Mouse (Mus musculus): ENCODE data around the gene Bud23. TPM values are rescaled to one million over a fixed set of nuclear protein-coding genes. Genes with fewer than 3 reads are reported as not detected.

Bud23 gene
- polyA plus RNA-seq, 1 experiment from 2014 or later, result 145 TPM

DNA sequence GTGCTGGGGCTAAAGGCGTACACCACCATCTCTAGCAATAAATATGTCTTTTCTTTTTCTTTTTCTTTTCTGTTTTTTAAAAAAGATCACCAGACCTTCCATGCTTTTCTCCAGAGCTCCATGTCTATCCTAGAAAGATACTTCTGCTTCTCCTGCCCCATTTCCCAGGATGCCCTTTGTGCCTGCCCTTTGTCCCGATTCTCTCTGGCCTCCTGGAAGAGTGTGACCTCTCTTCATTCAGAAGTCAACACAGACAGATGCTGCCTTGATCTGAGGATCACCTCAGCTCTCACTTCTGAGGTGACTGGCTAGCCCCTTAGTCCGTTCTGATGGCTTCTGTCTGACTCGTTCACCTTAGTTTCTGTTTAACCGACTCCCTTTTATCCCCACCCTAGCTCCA is 15.8 kb upstream of the Bud23 start:
- H3K4me3 ChIP-seq, result no peak overlapping the region
- no peaks in the 10 kb centered on the region for H3K9me3 ChIP-seq
- H3K4me2 ChIP-seq (replicated peaks), result no peak overlapping the region
- peaks cover 12% of the 10 kb centered on the region for H3K4me1 ChIP-seq
- no peak overlapping the region for H3K9ac ChIP-seq
- H3K36me3 ChIP-seq, result peaks cover 4% of the 10 kb centered on the region; the same call in 1 of the 2 replicates
- no peak for ATAC-seq (ENCODE audit: insufficient number of reproducible peaks, insufficient read depth, low FRiP score, low TSS enrichment)
- WGBS, result 88% methylated on average over 5 of the region's 5 CpGs
- H3K27me3 ChIP-seq, result no peaks in the 10 kb centered on the region
- no peak overlapping the region for H3K27ac ChIP-seq

DNA sequence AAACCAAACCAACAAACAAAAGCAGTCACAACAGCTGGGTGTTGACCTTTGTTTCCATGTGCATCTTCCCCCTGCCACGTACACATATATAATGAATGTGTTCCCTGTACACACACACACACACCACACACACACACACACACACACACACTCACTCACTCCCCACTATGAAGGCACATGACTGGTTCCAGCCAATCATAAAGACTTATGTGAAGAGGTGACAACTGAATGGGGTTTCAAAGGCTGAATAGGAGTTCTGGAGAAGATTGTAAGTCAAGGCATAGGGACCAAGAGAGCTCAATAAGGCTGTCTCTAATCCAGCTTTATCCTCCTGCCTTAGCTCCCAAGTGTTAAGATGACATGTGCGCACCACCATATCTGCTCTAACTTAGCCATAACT is 14.8 kb upstream of the Bud23 start:
- H3K4me1 ChIP-seq, result peaks cover 12% of the 10 kb centered on the region
- H3K27ac ChIP-seq, result no peak overlapping the region
- H3K9ac ChIP-seq, result no peak overlapping the region
- no peak overlapping the region for H3K4me3 ChIP-seq
- H3K9me3 ChIP-seq, result no peaks in the 10 kb centered on the region
- peaks cover 7% of the 10 kb centered on the region; the same call in 1 of the 2 replicates for H3K36me3 ChIP-seq
- 89% methylated on average over 2 of the region's 2 CpGs for WGBS
- ATAC-seq (ENCODE audit: insufficient number of reproducible peaks, insufficient read depth, low FRiP score, low TSS enrichment), result no peak
- no peak overlapping the region for H3K4me2 ChIP-seq (replicated peaks)
- H3K27me3 ChIP-seq, result no peaks in the 10 kb centered on the region

DNA sequence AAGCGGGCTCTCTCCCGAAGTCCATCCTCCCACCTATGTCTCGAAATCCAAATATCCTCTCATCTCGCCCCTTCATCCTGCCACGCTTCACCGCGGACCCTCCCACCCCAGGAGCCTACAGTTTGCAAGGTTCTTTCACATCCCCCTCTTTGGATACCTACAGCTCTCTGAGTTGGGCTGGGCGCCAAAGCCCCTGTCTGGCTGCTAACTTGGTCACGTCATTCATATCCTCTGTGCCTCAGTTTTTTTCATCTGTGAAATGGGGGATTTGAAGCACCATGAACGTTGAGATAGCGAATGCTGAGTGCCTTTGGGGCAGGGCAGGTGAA is 13.7 kb upstream of the Bud23 start:
- Histone ChIP-seq H3K27me3 (no peaks in the 10 kb centered on the region), H3K4me3 (peak overlapping the region; percentile 96), H3K9me3 (no peaks in the 10 kb centered on the region), H3K36me3 (peaks cover 18% of the 10 kb centered on the region; the same call in 1 of the 2 replicates), H3K4me1 (peaks cover 20% of the 10 kb centered on the region), H3K27ac (no peak overlapping the region), H3K4me2 (replicated peaks) (peak overlapping the region; percentile 53), H3K9ac (no peak overlapping the region)
- no peak for ATAC-seq (ENCODE audit: insufficient number of reproducible peaks, insufficient read depth, low FRiP score, low TSS enrichment)
- WGBS, result 2% methylated on average over 11 of the region's 11 CpGs

DNA sequence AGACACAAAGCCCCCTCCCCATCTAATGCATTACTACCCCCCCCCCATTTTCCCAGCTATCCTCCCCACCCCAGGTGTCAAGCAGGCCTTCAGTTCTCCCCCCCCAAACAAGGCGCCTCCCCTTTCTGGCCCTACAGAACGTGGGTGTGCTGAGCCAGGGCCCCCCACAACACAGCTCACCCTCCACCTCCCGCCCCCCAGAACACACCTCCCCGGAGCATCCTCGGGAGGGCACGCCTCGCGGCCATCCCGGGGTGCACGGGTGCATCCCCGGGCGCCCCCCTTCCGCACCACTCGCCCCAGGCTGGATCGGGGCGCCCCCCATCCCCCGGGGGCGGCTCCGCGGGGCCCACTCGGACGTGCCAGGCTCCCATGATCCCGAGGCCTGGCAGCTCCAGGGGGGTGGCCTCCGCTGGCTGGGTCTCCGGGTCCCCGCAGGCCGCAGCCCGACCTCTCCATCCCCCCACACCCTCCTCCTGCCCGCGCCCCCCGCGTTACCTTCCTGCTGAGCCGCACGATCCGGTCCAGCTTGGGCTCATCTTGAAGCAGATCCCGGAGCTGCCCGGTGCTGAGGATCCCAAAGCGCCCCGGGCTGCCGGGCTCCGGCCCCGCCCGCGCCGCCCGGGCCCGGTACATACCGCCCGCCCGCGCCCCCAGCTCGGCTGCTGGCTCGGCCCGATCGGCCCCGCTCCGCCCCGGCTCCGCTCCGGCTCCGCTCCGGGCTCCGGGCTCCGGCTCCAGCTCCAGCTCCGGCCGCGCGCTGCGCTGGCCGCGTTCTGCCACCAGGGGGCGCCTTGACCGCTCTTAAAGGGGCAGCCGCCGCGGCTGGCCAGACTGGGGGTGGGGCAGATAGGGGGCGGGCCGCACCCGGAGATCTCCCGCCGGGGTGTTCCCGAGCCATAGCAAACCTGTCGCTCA is 13.1 kb upstream of the Bud23 start, which contains the start of gene Vps37d:
Gene Vps37d (minus strand): TSS at position 703 of the 918 bp plus-strand sequence.
- H3K9me3 ChIP-seq, result no peaks in the 10 kb centered on the region
- H3K9ac ChIP-seq, result peak within 1 kb of the TSS; percentile 99
- peaks cover 23% of the 10 kb centered on the region for H3K36me3 ChIP-seq
- WGBS, result under 1% methylated on average over 70 of the region's 83 CpGs
- peak; percentile 75 for ATAC-seq (ENCODE audit: insufficient number of reproducible peaks, insufficient read depth, low FRiP score, low TSS enrichment)
- peak within 1 kb of the TSS; percentile 53 for H3K4me2 ChIP-seq (replicated peaks)
- H3K27ac ChIP-seq, result peak within 1 kb of the TSS; percentile 90
- H3K4me3 ChIP-seq, result peak within 1 kb of the TSS; percentile 96
- H3K4me1 ChIP-seq, result peaks cover 26% of the 10 kb centered on the region
- H3K27me3 ChIP-seq, result no peaks in the 10 kb centered on the region

DNA sequence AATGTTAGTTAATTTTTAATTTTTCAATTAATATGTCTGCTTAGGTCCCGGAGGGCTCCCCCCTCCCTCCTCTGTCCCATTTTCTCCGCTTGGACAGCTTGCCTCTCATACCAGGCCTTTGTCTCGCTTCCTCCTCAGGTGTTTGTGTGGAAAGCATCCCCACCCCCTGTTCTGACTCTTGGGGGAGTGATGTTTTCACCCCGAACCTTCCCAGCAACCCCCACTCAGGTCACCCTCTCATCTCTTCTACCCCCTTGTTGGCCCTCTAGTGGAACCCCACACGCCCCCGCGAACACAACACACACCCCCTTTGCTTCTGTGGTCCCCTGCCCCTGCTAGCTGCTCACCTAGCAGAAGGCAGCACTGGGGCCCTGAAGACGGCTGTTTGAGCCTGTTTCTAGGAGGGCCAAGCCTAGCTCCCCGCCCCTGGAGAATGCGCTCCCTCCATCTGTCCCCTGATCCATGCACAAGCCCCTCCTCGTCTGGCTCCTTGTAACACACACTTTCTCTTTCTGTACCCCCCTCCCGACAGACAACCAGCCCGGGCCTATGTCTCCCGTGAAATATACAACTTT is 12.3 kb upstream of the Bud23 start:
- peak overlapping the region; percentile 90 for H3K27ac ChIP-seq
- peaks cover 31% of the 10 kb centered on the region for H3K36me3 ChIP-seq
- ATAC-seq (ENCODE audit: insufficient number of reproducible peaks, insufficient read depth, low FRiP score, low TSS enrichment), result peak; percentile 64; the same call in 1 of the 2 replicates
- H3K27me3 ChIP-seq, result no peaks in the 10 kb centered on the region
- peak overlapping the region; percentile 96 for H3K4me3 ChIP-seq
- H3K9ac ChIP-seq, result peak overlapping the region; percentile 99
- H3K4me2 ChIP-seq (replicated peaks), result peak overlapping the region; percentile 53
- H3K9me3 ChIP-seq, result no peaks in the 10 kb centered on the region
- H3K4me1 ChIP-seq, result peaks cover 26% of the 10 kb centered on the region
- WGBS, result 18% methylated on average over 14 of the region's 14 CpGs

DNA sequence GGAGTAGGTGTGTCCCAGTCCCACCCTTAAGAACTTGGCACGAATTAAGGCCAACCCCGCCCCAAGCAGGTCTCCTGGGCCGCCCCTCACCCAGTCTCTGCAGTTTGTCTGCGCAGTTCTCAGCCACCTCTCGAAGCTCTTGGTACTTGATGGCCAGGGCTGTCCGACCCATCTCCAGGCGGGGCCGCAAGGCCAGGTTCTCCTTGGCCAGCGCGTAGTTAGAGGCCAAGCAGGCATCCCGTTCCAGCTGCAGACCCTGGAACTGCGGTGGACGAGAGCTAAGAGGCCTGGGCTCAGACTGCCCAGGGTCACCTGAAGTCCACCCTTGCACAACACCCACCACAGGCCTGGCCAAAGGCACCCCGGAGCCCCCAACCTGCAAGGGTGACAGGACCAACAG is 11.6 kb upstream of the Bud23 start:
- no peaks in the 10 kb centered on the region for H3K9me3 ChIP-seq
- ATAC-seq (ENCODE audit: insufficient number of reproducible peaks, insufficient read depth, low FRiP score, low TSS enrichment), result no peak
- H3K9ac ChIP-seq, result peak overlapping the region; percentile 99; the same call in 1 of the 2 replicates

DNA sequence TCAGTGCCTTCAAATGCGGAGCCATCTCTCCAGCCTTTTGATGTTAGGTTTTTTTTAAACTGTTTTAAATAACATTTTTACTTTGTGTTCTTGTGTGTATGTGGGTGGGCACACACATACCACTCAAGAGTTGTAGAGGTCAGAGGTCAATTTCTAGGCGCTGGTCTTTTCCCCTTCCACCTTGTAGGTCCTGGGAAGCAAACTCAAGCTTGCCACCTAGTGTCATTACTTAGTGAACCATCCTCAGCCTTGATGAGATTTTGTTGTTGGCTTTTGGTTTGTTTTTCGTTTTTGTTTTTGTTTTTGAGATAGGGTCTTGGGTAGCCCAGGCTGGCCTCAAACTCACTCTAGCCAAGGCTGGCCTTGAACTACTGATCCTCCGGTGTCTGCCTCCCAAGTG is 10.9 kb upstream of the Bud23 start:
- Histone ChIP-seq H3K36me3 (peaks cover 31% of the 10 kb centered on the region), H3K4me2 (replicated peaks) (no peak overlapping the region), H3K27me3 (no peaks in the 10 kb centered on the region), H3K9ac (no peak overlapping the region), H3K27ac (no peak overlapping the region), H3K4me1 (peaks cover 26% of the 10 kb centered on the region), H3K4me3 (no peak overlapping the region), H3K9me3 (no peaks in the 10 kb centered on the region)
- ATAC-seq (ENCODE audit: insufficient number of reproducible peaks, insufficient read depth, low FRiP score, low TSS enrichment), result no peak
- WGBS, result 66% methylated on average over 4 of the region's 4 CpGs

More for the DNA sequence above, 11.6 kb upstream of the Bud23 start:
- 85% methylated on average over 14 of the region's 14 CpGs for WGBS
- Histone ChIP-seq H3K4me1 (peaks cover 26% of the 10 kb centered on the region), H3K4me3 (peak overlapping the region; percentile 96), H3K4me2 (replicated peaks) (peak overlapping the region; percentile 53), H3K27me3 (no peaks in the 10 kb centered on the region), H3K27ac (no peak overlapping the region), H3K36me3 (peaks cover 31% of the 10 kb centered on the region)

DNA sequence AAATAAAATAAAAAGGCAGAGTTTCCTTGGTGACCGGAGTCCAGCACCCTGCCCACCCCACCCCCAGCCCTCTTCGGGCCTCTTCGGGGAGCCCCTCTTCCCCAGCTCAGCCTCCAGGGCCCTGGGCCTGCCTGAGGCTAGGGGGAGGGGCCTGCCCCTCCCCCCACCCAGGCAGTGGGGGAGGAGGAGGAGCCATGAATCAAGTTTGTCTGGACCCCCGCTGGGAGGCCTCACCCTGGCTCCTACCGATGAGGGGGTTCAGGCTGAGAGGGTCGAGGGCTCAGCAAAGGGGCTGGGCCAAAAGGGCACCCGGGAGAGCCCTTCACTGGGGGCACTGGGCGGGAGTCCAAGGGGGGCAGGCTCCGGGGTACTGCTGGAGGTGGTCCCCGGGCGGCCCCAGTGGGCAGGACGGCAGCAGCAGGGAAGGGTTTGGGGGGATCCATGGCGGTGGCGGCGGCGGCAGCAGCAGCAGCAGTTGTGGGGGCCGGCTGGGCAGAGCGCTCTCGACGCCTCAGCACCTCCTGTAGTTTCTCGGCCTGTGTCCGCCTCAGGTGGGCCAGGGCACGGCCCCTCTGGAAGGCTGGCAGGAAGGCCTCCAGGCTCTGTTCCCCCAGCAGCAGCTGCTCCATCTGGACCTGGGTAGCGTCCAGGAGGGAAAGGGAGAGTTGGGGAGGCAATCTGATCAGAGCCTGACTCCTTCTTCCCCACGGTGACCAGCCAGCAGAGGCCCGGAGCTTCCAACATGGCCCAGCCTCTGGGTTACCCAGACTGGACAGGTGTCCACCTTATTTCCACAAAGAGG is 8.8 kb upstream of the Bud23 start:
- H3K4me1 ChIP-seq, result peaks cover 25% of the 10 kb centered on the region
- peak overlapping the region; percentile 34 for H3K9ac ChIP-seq
- 24% methylated on average over 26 of the region's 26 CpGs for WGBS
- H3K27me3 ChIP-seq, result no peaks in the 10 kb centered on the region
- 0 out of 2 replicates have a peak, but pooled peaks cover under 1% of the 10 kb centered on the region for H3K9me3 ChIP-seq
- peak overlapping the region; percentile 37; the same call in 1 of the 2 replicates for H3K27ac ChIP-seq
- peak overlapping the region; percentile 27; the same call in 1 of the 2 replicates for H3K4me2 ChIP-seq (replicated peaks)
- no peak for ATAC-seq (ENCODE audit: insufficient number of reproducible peaks, insufficient read depth, low FRiP score, low TSS enrichment)
- peaks cover 31% of the 10 kb centered on the region for H3K36me3 ChIP-seq
- H3K4me3 ChIP-seq, result no peak overlapping the region

DNA sequence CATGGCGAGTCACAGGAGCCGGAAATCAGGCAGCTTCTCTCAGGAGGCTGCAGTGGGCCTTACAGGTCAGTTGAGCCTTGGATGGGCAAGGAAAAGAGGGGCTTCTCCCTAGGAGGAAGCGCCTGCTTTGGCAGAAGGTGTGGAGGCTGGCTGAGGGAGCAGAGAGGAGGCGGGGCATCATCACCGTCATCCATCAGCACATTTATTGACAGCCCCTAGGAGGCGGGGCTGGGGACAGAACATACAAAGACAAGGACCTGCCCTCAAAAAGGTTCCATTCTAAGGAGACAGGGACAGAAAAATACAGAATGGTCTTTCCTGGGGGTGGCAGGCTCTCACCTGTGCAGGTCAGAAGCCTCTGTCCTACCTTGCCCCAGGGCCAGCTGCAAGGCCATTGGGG is 8.0 kb upstream of the Bud23 start:
- no peak for ATAC-seq (ENCODE audit: insufficient number of reproducible peaks, insufficient read depth, low FRiP score, low TSS enrichment)
- 0 out of 2 replicates have a peak, but pooled peaks cover 7% of the 10 kb centered on the region for H3K9me3 ChIP-seq
- H3K27ac ChIP-seq, result no peak overlapping the region
- no peaks in the 10 kb centered on the region for H3K27me3 ChIP-seq
- WGBS, result 57% methylated on average over 6 of the region's 6 CpGs
- peaks cover 39% of the 10 kb centered on the region for H3K36me3 ChIP-seq
- no peak overlapping the region for H3K4me2 ChIP-seq (replicated peaks)
- H3K9ac ChIP-seq, result no peak overlapping the region
- H3K4me3 ChIP-seq, result no peak overlapping the region
- H3K4me1 ChIP-seq, result peaks cover 22% of the 10 kb centered on the region

DNA sequence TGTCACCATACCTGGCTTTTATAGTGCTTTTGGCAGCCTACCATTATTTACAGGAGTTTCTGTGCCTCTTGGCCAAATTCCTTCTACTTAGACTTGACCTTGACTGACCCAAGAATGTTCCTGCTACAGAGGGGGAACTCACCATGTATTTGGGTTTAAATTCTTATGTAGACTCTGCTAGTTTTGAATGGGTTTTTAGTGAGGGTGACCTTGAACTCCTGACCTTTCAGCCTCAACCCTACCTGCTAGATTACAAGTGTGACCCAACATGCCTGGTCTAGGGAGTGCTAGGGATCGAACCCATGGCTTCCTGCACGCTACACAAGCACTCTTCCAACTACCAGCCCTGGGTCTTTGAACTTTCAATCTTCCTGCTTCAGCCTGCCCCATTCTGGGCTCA is 7.3 kb upstream of the Bud23 start:
- Histone ChIP-seq H3K27ac (no peak overlapping the region), H3K36me3 (peaks cover 46% of the 10 kb centered on the region), H3K9me3 (0 out of 2 replicates have a peak, but pooled peaks cover 7% of the 10 kb centered on the region), H3K4me2 (replicated peaks) (no peak overlapping the region), H3K4me3 (no peak overlapping the region), H3K4me1 (peaks cover 22% of the 10 kb centered on the region), H3K9ac (no peak overlapping the region), H3K27me3 (no peaks in the 10 kb centered on the region)
- 91% methylated on average over 2 of the region's 2 CpGs for WGBS
- no peak for ATAC-seq (ENCODE audit: insufficient number of reproducible peaks, insufficient read depth, low FRiP score, low TSS enrichment)

DNA sequence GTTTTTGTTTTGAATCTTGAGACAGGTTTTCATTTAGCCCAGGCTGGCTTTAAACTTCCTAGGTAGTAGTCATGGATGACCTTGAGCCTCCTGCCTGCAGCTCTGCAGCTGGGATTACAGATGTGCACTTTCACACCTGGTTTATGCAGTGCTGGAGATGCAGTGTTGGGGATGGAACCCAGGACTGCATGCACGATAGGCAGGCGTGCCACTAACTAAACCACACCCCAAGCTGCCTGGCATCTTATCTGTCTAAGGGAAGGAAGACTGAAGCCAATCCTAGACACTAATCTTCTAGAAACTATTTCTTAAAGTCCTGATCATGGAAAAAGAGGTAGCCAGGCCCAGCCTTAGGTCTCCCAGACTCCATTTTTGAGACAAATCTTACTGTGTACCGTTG is 5.7 kb upstream of the Bud23 start:
- WGBS, result 92% methylated on average over 3 of the region's 3 CpGs
- Histone ChIP-seq H3K9me3 (0 out of 2 replicates have a peak, but pooled peaks cover 7% of the 10 kb centered on the region), H3K9ac (no peak overlapping the region), H3K27me3 (no peaks in the 10 kb centered on the region), H3K36me3 (peaks cover 53% of the 10 kb centered on the region), H3K27ac (no peak overlapping the region), H3K4me2 (replicated peaks) (no peak overlapping the region), H3K4me3 (no peak overlapping the region), H3K4me1 (peaks cover 20% of the 10 kb centered on the region)
- ATAC-seq (ENCODE audit: insufficient number of reproducible peaks, insufficient read depth, low FRiP score, low TSS enrichment), result no peak
